Mouse (Mus musculus) neural tube, embryonic 14.5 days (tissue): ENCODE data around the gene Gfra1. TPM values are rescaled to one million over a fixed set of nuclear protein-coding genes. Genes with fewer than 3 reads are reported as not detected.
A peak's percentile ranks its signal among the peaks of the same experiment; 100 is the strongest.

ENCODE experiments used
- ATAC-seq: fragments of 200-750 bp; cut with Nextera tagmentation; 2 replicates; pipeline ENCODE4 v1.8.0; 2017; ENCODE audit warnings: low read depth, mild to moderate bottlenecking, moderate TSS enrichment, moderate library complexity
- H3K27ac ChIP-seq: fragments of 300-500 bp; sonication (generic); 2 replicates; pipeline ENCODE4 v1.5.1; 2014; ENCODE audit warnings: low read depth, mild to moderate bottlenecking, control low read depth, low read length, moderate library complexity, mixed read lengths
- H3K27me3 ChIP-seq: fragments of 300-500 bp; sonication (generic); 2 replicates; pipeline ENCODE4 v1.6.1; 2014; ENCODE audit warnings: low read length; ENCODE audit not compliant: control insufficient read depth, insufficient read depth
- H3K36me3 ChIP-seq: fragments of 300-500 bp; sonication (generic); 2 replicates; pipeline ENCODE4 v1.6.1; 2014; ENCODE audit warnings: low read length, mixed read lengths; ENCODE audit not compliant: control insufficient read depth, insufficient read depth
- H3K4me1 ChIP-seq: fragments of 300-500 bp; sonication (generic); 2 replicates; pipeline ENCODE4 v1.6.1; 2014; ENCODE audit warnings: low read length; ENCODE audit not compliant: control insufficient read depth, insufficient read depth
- H3K4me2 ChIP-seq: fragments of 300-500 bp; sonication (generic); 2 replicates; pipeline ENCODE4 v1.6.1; 2014; ENCODE audit warnings: mild to moderate bottlenecking, low read depth, low read length, control low read depth
- H3K4me3 ChIP-seq: fragments of 300-500 bp; sonication (generic); 2 replicates; pipeline ENCODE4 v1.5.1; 2014; ENCODE audit warnings: low read depth, low read length, control low read depth, mixed read lengths
- H3K9ac ChIP-seq: fragments of 300-500 bp; sonication (generic); replicated peaks from 2 replicates; pipeline ENCODE4 v1.6.1; 2014; ENCODE audit warnings: low read depth, mild to moderate bottlenecking, control low read depth, low read length, mixed read lengths
- H3K9me3 ChIP-seq: fragments of 300-500 bp; sonication (generic); 2 replicates; pipeline ENCODE4 v1.6.1; 2016; ENCODE audit warnings: low read length; ENCODE audit not compliant: control insufficient read depth
- WGBS: fragments of 180-500 bp; shearing (Covaris S2); extraction: QIAGEN DNeasy Blood & Tissue Kit; methylation state at CpG from one replicate; pipeline ENCODE4 v1.1.7; 2014; 5-methylcytosine and 5-hydroxymethylcytosine counted together
- polyA plus RNA-seq: library from polyadenylated mRNA; unstranded; fragments of >200 nt; fragmentation: Nextera tagmentation; extraction: Ambion mirVana; gene quantifications from 2 replicates; pipeline ENCODE4 v1.2.1, GENCODE M21; 2014

Gene Gfra1
- polyA plus RNA-seq, 1 experiment from 2014 or later = 67.8 TPM

DNA sequence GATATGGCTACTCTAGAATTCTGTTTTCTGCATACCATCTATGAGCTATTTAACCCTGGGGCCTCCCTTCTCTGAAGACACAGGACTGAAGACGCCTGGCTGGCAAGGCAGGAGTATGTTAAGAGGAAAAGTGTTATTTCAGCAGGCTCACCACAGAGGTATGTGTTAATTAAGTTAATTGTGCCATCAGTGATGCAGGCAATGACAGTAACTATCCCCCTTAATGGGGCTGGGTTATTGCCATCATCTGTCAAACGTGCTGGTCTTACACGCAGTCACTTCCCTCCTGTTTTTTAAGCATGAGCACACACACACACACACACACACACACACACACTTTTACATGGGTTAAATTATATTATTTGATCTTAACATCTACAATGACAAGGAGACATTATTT is 8.0 kb upstream of the Gfra1 start:
- Histone ChIP-seq H3K36me3 (no peaks in the 10 kb centered on the region), H3K9me3 (no peaks in the 10 kb centered on the region), H3K27me3 (no peaks in the 10 kb centered on the region), H3K4me1 (0 out of 2 replicates have a peak, but pooled peaks cover 3% of the 10 kb centered on the region), H3K27ac (no peak overlapping the region), H3K9ac (no peak overlapping the region), H3K4me3 (no peak overlapping the region), H3K4me2 (no peak overlapping the region)
- ATAC-seq = peak; percentile 51; the same call in 1 of the 2 replicates
- WGBS = 26% methylated on average over 3 of the region's 3 CpGs

DNA sequence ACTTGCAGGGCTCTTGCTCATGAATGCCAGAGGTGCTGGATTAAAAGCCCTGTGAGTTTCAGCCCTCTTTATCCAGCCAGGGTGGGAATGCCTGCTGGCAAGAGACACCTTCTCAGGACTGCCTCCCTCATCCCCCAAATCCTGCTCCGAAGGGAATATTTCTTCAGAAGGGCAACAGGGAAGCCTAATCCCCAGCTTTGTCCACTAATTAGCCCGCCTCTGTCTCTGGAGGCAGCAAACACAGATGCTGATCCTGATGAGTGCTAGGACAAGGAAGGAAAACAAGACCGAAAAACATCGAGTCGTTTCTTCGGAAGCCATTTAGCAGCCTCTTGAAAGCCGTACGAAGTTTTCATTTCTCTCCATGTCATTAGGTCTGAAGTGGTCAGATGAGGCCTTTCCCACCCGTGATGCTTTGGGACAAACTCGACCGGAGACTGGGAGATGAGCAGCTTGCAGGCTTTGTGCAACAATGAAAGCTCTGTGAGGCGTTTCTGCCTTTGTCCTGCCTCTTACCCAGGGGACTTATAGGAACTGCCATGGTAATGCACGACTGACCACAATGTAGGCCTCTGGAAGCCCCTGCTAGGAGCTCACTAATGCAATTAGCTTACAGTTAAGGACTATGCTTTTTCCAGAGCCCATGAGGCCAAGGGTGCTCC is 4.8 kb upstream of the Gfra1 start:
- Histone ChIP-seq H3K4me1 (peaks cover 11% of the 10 kb centered on the region), H3K27me3 (no peaks in the 10 kb centered on the region), H3K27ac (no peak overlapping the region), H3K4me3 (no peak overlapping the region), H3K36me3 (no peaks in the 10 kb centered on the region), H3K9me3 (no peaks in the 10 kb centered on the region), H3K4me2 (no peak overlapping the region), H3K9ac (no peak overlapping the region)
- 41% methylated on average over 13 of the region's 13 CpGs for WGBS
- no peak for ATAC-seq

DNA sequence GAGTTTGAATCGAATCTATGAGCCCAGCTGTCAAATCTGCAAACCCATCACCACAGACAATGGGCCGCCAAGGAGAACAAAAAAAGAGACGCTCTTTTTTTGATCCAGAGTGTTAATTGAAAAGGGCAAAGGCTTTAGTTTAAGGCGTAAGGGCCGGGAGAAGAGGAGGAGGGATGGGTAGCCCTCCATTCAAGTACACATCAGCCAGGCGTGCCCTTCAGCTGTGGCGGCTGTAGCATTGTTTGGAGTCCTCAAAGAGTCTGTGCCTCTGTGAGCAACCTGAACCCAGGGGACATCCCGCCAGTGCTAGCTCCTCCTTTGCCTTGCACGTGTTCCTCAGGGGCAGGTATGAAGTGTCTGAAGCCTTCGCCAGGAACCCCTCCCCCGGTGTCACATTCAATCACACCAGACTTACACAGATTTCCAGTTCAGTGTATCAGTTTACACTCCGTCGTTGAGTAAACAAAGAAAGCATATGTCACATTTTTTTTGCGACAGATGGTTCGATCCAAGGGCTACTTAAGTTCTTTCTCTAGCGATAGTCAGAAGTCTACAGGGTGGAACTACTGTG is 867 bp upstream of the Gfra1 start:
- Histone ChIP-seq H3K27me3 (no peaks in the 10 kb centered on the region), H3K9ac (peak overlapping the region; percentile 74), H3K9me3 (no peaks in the 10 kb centered on the region), H3K4me3 (peak overlapping the region; percentile 60), H3K27ac (peak overlapping the region; percentile 74), H3K36me3 (no peaks in the 10 kb centered on the region), H3K4me1 (peaks cover 31% of the 10 kb centered on the region), H3K4me2 (peak overlapping the region; percentile 93)
- peak; percentile 11; the same call in 1 of the 2 replicates for ATAC-seq
- 3% methylated on average over 16 of the region's 16 CpGs for WGBS

DNA sequence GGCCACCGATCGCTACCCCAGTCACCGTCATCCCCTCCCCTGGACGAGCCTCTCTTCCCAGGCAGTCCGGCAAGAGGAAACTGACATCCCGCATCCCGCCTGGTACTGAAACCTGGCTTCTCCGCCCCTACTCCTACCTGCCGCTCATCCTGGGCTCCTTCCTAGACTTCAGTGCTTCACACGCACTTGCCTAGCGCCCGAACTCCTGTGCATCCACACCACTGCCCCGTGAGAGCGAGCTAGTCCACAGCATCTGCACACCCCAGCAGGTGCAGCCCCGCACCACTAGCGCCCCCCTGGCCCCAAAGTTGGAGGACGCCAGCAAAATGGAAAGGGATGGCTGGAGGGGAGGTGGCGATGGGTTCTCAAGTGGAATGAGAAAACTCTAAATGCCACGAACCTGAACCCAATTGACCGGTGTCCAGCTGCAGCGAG is 631 bp downstream of the Gfra1 start:
- H3K36me3 ChIP-seq = no peaks in the 10 kb centered on the region

DNA sequence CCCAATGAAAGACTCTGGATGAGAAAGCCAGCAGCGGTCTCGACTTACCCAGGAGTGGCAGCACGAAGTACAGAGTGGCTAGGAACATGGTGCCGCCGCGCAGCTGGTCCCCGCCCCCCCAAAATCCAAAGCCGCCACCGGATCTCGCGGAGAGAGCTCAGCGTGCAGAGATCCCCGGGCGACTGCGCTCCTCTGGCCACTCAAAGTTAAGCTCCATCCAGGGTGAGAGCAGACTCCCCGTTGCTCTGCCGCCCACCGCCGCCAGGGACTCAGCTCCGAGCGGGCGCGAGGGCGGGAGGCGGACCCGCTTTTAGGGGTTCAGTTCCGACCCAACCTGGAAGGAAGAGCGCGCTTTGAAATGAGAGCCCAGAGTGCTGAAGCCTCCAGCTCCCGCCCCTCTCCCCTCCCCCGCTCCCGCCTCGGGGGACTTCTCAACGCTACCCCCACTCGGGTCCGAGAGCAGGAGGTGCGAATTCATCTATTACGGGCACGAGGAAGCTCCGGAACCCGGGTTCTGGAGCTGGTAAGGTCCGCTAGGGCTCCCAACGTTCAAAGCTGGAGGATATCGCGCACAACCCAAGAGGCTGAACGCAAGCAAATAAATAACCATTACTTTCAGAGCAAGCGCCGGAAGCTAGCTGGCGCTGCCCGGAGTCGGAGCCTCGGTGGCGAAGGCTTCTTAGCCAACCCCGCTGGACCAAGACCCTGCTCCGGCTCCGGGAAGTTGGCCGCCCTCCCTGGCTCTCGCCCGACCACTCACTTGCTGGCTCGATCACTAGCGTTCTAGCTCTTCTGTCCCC is 1.2 kb downstream of the Gfra1 start:
- H3K27me3 ChIP-seq = no peaks in the 10 kb centered on the region
- H3K36me3 ChIP-seq = no peaks in the 10 kb centered on the region
- H3K27ac ChIP-seq = peak overlapping the region; percentile 74
- peak overlapping the region; percentile 74 for H3K9ac ChIP-seq
- H3K4me3 ChIP-seq = peak overlapping the region; percentile 60
- ATAC-seq = peak; percentile 25
- peaks cover 46% of the 10 kb centered on the region for H3K4me1 ChIP-seq
- H3K4me2 ChIP-seq = peak overlapping the region; percentile 93
- under 1% methylated on average over 54 of the region's 61 CpGs for WGBS
- H3K9me3 ChIP-seq = no peaks in the 10 kb centered on the region

More for the DNA sequence above, 631 bp downstream of the Gfra1 start:
- peak overlapping the region; percentile 60 for H3K4me3 ChIP-seq
- peak overlapping the region; percentile 74 for H3K27ac ChIP-seq
- WGBS = under 1% methylated on average over 21 of the region's 21 CpGs
- peak overlapping the region; percentile 74 for H3K9ac ChIP-seq
- H3K4me2 ChIP-seq = peak overlapping the region; percentile 93
- peak; percentile 64 for ATAC-seq
- H3K9me3 ChIP-seq = no peaks in the 10 kb centered on the region
- H3K27me3 ChIP-seq = no peaks in the 10 kb centered on the region
- peaks cover 41% of the 10 kb centered on the region for H3K4me1 ChIP-seq

DNA sequence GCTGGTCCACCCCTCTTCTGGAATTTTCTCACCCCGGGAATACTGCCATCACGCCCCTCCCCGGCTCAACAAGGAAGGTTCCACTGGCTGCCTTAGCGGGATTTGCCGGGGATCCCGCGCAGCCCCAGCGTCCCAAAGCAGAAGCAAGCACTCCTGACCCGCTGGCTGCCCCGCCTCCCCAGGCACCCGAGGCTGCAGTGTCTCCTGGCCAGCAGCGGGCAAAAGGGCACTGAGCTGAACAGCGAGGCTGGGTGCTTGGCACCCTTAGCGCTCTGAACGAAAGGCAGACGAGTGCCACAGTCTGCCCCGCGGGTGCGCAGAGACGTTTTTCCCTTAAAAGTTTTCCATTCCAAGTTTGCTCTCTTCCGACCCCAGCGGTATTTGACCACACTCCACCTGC is 2.1 kb downstream of the Gfra1 start:
- under 1% methylated on average over 22 of the region's 22 CpGs for WGBS
- H3K4me2 ChIP-seq = peak overlapping the region; percentile 93
- peaks cover 46% of the 10 kb centered on the region for H3K4me1 ChIP-seq
- H3K9me3 ChIP-seq = no peaks in the 10 kb centered on the region
- no peaks in the 10 kb centered on the region for H3K36me3 ChIP-seq
- H3K27ac ChIP-seq = peak overlapping the region; percentile 63
- H3K27me3 ChIP-seq = no peaks in the 10 kb centered on the region
- H3K4me3 ChIP-seq = peak overlapping the region; percentile 60
- no peak for ATAC-seq
- H3K9ac ChIP-seq = peak overlapping the region; percentile 74

DNA sequence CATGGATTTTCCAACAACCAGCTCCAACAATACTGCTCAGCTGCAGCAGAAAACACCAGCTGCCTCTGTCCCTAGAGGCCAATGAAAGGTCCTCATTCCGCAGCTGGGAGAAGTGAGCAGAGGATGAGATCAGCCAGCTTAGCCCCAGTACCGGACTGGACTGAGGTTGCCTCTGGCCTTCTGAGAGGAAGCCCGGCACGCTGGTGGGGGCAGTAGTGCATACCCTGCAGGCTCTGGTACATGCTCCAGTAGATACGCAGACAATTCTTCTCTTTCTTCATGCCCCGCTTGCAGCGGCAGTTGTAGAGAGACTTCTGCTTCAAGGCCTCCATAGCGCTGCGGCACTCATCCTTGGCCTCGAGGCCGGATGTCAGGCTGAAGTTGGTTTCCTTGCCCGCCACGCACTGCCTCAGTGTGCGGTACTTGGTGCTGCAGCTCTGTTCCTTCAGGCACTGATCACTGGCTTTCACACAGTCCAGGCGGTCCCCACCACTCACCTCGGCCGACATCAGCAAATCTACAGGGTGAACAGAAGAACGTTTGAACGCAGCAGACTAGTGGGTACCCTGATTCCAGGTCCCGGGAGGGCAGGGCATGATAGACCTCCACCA is 2.7 kb downstream of the Gfra1 start:
- peak overlapping the region; percentile 60 for H3K4me3 ChIP-seq
- no peaks in the 10 kb centered on the region for H3K36me3 ChIP-seq
- H3K4me1 ChIP-seq = peaks cover 46% of the 10 kb centered on the region
- ATAC-seq = no peak
- peak overlapping the region; percentile 93 for H3K4me2 ChIP-seq
- WGBS = 2% methylated on average over 20 of the region's 20 CpGs
- H3K9ac ChIP-seq = peak overlapping the region; percentile 74
- H3K27ac ChIP-seq = peak overlapping the region; percentile 63
- no peaks in the 10 kb centered on the region for H3K27me3 ChIP-seq
- no peaks in the 10 kb centered on the region for H3K9me3 ChIP-seq

DNA sequence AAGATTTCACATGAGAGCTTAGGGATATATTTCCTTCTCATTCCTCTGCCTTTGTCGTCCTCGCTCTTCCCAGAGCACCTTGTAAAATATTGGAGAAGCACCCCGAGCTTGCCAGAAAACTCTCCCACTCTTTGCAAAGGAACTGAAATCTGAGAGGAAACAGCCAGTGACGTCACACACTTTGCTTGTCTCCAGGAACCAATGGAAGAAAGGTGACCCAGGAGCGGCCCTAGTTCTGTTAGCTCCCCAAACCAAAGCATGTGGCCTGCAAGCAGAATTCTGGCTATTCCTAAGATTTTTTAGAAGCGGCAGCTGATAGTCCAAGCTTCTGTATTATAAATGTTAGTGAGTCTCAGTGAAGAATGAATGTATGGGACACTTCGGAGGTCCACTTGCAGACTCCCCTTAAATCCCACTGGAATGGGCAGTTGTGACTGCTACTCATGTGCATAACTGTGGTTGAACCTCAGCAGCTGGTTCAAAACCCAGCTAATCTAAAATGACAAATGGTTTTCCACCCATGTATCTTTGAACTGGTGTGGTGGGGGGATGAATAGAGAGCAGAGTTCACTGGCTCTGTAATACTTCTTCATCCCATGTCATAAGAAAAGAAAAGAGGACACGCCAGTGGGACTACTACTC is 3.4 kb downstream of the Gfra1 start:
- ATAC-seq = no peak
- Histone ChIP-seq H3K4me2 (peak overlapping the region; percentile 93), H3K27ac (peak overlapping the region; percentile 63), H3K9me3 (no peaks in the 10 kb centered on the region), H3K36me3 (no peaks in the 10 kb centered on the region), H3K4me1 (peaks cover 46% of the 10 kb centered on the region), H3K9ac (peak overlapping the region; percentile 74), H3K27me3 (no peaks in the 10 kb centered on the region), H3K4me3 (peak overlapping the region; percentile 60)
- 45% methylated on average over 8 of the region's 8 CpGs for WGBS
